Mouse (Mus musculus): ENCODE data around the gene Ms4a18.

DNA sequence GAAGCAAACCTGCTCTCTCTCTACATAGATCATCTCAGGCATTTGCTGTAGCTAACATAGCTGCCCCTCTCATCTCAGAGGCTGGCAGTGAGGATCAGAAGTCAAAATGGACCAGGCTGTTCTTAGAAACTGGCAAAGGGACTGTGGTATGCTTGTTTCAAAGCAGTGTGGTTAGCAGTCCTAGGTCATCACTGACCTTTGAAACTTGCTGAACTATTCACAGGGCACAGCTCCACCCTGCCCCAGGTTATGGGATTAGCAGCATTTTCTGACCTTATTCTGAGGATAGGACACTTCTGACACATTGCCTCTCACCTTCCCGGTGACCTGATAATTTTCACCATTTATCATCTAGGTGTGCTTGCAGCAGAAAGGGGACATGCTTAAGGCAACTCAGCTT lies 29.3 kb downstream of the Ms4a18 start:
- TF ChIP-seq CTCF (IDR thresholded peaks at IDR 0.05; ENCODE audit: low read depth) = no peak
- TF ChIP-seq EP300 (IDR thresholded peaks at IDR 0.05; ENCODE audit: low read depth) = no peak
